Mouse (Mus musculus): ENCODE results near the gene Nup93. TPM values are rescaled to one million over a fixed set of nuclear protein-coding genes. Genes with fewer than 3 reads are reported as not detected.

The Nup93 gene
- polyA plus RNA-seq, 1 experiment from 2014 or later: 63.8 TPM

DNA sequence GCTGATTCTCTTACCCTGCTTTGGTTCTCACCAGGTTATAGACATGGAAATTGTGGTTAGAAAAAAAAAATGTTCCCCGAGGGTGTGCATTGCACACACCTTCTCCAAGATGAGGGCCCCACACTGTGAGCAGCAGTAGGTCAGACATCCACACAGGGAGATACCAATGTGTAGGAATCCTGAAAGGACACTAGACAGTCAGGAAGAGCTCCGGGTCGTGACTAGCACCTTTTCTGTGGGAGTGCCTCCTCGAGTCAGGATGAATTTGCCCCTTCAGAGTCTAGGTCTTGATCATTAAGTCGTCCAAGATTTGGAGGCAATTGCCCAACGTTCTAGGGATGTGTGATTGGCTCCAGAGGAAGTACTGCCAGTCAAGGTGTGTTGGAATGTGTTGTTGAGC lies 28.6 kb upstream of the Nup93 start:
- peaks cover 33% of the 10 kb centered on the region for H3K27me3 ChIP-seq (replicated peaks; ENCODE audit: control insufficient read depth, insufficient read depth, low read length)
- no peak overlapping the region for H3K27ac ChIP-seq (ENCODE audit: low read length)
- no peak for ATAC-seq
- H3K4me2 ChIP-seq (ENCODE audit: low read length): no peak overlapping the region
- H3K9ac ChIP-seq (replicated peaks; ENCODE audit: low read depth, low read length): no peak overlapping the region
- H3K4me3 ChIP-seq (replicated peaks; ENCODE audit: low read length): no peak overlapping the region
- peaks cover 14% of the 10 kb centered on the region for H3K4me1 ChIP-seq (replicated peaks; ENCODE audit: control insufficient read depth, insufficient read depth, low read length)
- H3K9me3 ChIP-seq (ENCODE audit: control insufficient read depth, low read length): no peaks in the 10 kb centered on the region
- 75% methylated on average over 6 of the region's 6 CpGs for WGBS
- H3K36me3 ChIP-seq (ENCODE audit: control insufficient read depth, insufficient read depth): no peaks in the 10 kb centered on the region

DNA sequence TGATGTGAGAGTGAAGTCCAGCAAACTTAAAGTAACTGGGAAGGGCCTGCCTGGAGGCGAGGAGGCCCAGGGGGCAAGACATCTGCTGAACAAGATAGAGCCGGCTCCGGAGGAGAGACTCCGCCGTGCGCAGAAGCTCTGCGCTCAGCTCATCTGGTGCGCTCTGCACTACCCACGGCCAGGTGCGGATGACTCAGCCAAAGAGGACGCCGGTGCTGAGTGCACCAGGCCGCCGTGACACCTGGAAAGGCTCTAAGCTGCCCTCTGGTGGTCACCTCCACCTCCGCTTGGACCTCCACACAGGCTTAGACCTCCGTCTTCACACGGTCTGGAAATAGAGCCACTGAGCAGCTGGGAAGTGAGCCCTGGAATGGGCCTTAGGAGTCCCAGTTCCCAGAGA lies 27.8 kb upstream of the Nup93 start:
- H3K9ac ChIP-seq (replicated peaks; ENCODE audit: low read depth, low read length): no peak overlapping the region
- 0 out of 2 replicates have a peak overlapping the region, but pooled peaks have one; percentile 1 for H3K4me2 ChIP-seq (ENCODE audit: low read length)
- no peak overlapping the region for H3K4me3 ChIP-seq (replicated peaks; ENCODE audit: low read length)
- peaks cover 33% of the 10 kb centered on the region for H3K27me3 ChIP-seq (replicated peaks; ENCODE audit: control insufficient read depth, insufficient read depth, low read length)
- peaks cover 17% of the 10 kb centered on the region for H3K4me1 ChIP-seq (replicated peaks; ENCODE audit: control insufficient read depth, insufficient read depth, low read length)
- peak; percentile 41; the same call in 1 of the 2 replicates for ATAC-seq
- H3K9me3 ChIP-seq (ENCODE audit: control insufficient read depth, low read length): no peaks in the 10 kb centered on the region
- WGBS: 7% methylated on average over 17 of the region's 17 CpGs
- H3K27ac ChIP-seq (ENCODE audit: low read length): no peak overlapping the region
- no peaks in the 10 kb centered on the region for H3K36me3 ChIP-seq (ENCODE audit: control insufficient read depth, insufficient read depth)

DNA sequence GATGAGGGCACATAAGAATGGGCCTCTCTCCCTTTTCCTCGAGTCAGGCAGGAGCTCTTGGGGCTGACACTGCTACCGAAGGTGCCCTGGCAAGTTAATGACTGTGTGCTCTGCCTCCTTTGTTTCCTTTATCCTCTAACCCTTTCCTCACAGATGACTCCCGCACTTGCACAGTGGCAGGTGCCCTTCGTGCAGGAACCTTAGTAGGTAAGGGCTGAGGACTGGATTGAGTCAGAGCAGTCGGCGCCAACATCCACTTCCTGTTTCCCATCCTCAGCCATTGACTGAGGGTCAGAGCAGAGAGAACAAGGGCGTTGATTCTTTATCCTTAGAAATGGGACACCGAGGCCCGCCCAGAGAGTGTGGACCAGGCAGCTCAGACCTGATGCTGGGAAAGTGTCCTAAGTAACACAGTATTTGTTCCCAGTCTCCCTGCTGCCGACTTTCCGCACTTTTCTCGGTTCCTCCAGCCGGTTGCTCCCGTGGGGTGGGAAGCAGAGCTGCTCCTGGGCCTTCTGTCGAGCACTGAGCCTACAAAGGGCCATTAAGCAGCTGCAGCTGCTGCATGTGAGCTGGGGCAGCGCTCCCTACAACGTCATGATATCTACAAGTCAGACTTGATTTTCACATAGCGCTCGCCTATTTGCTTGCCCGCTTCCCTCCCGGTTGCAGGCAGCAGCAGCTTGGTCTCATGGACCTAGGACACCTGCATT lies 26.9 kb upstream of the Nup93 start:
- Histone ChIP-seq H3K27ac (ENCODE audit: low read length) (no peak overlapping the region), H3K27me3 (replicated peaks; ENCODE audit: control insufficient read depth, insufficient read depth, low read length) (peaks cover 29% of the 10 kb centered on the region), H3K4me1 (replicated peaks; ENCODE audit: control insufficient read depth, insufficient read depth, low read length) (peaks cover 17% of the 10 kb centered on the region), H3K9me3 (ENCODE audit: control insufficient read depth, low read length) (no peaks in the 10 kb centered on the region), H3K4me2 (ENCODE audit: low read length) (no peak overlapping the region), H3K9ac (replicated peaks; ENCODE audit: low read depth, low read length) (no peak overlapping the region), H3K36me3 (ENCODE audit: control insufficient read depth, insufficient read depth) (no peaks in the 10 kb centered on the region), H3K4me3 (replicated peaks; ENCODE audit: low read length) (no peak overlapping the region)
- ATAC-seq: no peak
- WGBS: 34% methylated on average over 21 of the region's 21 CpGs

DNA sequence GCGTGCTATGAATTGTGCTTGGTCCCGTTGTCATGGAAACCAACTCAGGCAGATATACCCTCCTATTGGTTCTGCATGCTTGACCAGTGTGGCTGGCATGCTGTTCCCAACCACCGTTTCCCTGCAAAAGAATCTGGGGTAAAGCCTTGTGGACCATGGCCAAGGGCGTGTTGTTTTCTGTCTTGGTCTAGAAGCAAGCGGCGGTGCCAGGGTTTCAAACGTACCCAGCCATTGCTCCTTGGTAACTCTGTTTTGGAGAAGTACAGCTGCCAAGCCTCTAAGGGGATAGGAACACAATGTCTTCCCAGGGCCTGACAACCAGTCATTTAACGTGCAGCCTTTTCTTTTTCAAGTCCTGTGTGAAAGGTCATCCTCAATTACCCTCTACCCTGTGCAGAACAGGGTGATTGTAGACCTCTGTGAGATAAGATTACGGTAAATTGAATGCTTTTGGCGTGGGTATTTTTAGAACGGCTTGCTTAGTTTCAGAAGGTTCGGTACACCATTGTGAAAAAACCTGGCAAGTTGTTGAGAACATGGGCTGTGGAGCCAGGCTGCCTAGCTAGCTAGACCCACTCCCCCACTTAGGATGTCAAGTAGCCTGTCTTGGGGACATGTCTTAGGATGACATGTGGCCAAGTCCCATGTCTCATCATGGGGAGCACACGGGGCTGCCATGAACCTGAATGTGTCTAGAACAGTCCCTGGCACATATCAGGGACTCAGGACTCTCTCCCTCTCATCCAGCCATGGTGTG lies 24.9 kb upstream of the Nup93 start:
- H3K4me2 ChIP-seq (ENCODE audit: low read length): no peak overlapping the region
- WGBS: 52% methylated on average over 13 of the region's 13 CpGs
- no peak overlapping the region for H3K4me3 ChIP-seq (replicated peaks; ENCODE audit: low read length)
- no peak overlapping the region for H3K27ac ChIP-seq (ENCODE audit: low read length)
- peak; percentile 56 for ATAC-seq
- H3K9me3 ChIP-seq (ENCODE audit: control insufficient read depth, low read length): no peaks in the 10 kb centered on the region
- peaks cover 13% of the 10 kb centered on the region; the same call in 1 of the 2 replicates for H3K4me1 ChIP-seq (replicated peaks; ENCODE audit: control insufficient read depth, insufficient read depth, low read length)
- peaks cover 15% of the 10 kb centered on the region for H3K27me3 ChIP-seq (replicated peaks; ENCODE audit: control insufficient read depth, insufficient read depth, low read length)
- H3K36me3 ChIP-seq (ENCODE audit: control insufficient read depth, insufficient read depth): no peaks in the 10 kb centered on the region
- no peak overlapping the region for H3K9ac ChIP-seq (replicated peaks; ENCODE audit: low read depth, low read length)

DNA sequence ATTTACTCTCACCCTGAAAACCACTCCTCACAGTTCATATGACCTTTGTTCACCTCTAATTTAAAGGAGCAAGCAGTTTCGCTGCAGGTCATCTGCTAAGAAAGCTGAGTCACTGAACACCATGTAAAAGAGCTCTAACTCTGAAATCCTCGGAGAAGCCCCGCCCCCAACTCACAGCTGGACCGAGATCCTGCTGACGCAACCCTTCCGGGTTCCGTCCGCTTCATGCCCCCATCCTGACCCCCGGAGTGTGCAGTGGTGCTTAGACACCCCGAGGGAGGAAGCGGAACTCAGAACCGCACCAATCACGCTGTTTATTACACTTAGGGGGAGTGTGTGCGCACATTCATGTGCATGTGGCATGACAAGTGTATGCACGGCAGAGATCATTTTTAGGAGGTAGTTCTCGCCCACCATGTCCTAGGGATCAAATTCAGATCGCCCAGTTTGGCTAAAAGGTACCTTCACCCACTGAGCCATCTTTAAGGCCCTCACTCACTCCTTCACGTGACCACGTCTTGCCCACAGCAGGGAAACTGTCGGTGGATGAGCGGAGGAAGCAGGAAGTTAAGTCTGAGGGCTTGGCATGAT lies 23.2 kb upstream of the Nup93 start:
- Histone ChIP-seq H3K9me3 (ENCODE audit: control insufficient read depth, low read length) (no peaks in the 10 kb centered on the region), H3K4me1 (replicated peaks; ENCODE audit: control insufficient read depth, insufficient read depth, low read length) (peaks cover 13% of the 10 kb centered on the region; the same call in 1 of the 2 replicates), H3K36me3 (ENCODE audit: control insufficient read depth, insufficient read depth) (no peaks in the 10 kb centered on the region), H3K4me3 (replicated peaks; ENCODE audit: low read length) (peak overlapping the region; percentile 23), H3K9ac (replicated peaks; ENCODE audit: low read depth, low read length) (no peak overlapping the region), H3K4me2 (ENCODE audit: low read length) (peak overlapping the region; percentile 40), H3K27me3 (replicated peaks; ENCODE audit: control insufficient read depth, insufficient read depth, low read length) (peaks cover 5% of the 10 kb centered on the region), H3K27ac (ENCODE audit: low read length) (no peak overlapping the region)
- WGBS: 35% methylated on average over 21 of the region's 21 CpGs
- ATAC-seq: no peak

DNA sequence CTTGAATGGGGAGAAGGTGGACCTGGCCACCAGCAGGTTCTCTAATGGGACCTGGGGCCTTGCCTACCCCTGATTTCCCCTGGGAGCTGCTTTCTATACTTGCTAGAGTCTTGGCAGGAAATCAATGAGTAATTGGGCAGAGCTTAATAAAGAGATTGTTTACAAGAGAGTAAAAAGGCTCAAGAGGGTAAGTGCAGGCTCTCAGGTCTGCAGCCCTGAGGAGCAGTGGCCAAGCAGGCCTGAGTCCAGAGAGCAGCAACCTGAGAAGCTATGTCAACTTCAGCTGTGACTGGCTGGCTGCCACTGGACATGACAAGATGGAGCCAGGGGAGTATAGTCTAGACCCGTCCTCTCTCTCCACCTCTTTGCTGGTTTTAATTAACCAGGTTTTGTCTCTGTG lies 21.4 kb upstream of the Nup93 start:
- no peak for ATAC-seq
- Histone ChIP-seq H3K9me3 (ENCODE audit: control insufficient read depth, low read length) (no peaks in the 10 kb centered on the region), H3K4me3 (replicated peaks; ENCODE audit: low read length) (no peak overlapping the region), H3K4me2 (ENCODE audit: low read length) (no peak overlapping the region), H3K36me3 (ENCODE audit: control insufficient read depth, insufficient read depth) (no peaks in the 10 kb centered on the region), H3K27me3 (replicated peaks; ENCODE audit: control insufficient read depth, insufficient read depth, low read length) (no peaks in the 10 kb centered on the region), H3K9ac (replicated peaks; ENCODE audit: low read depth, low read length) (no peak overlapping the region), H3K4me1 (replicated peaks; ENCODE audit: control insufficient read depth, insufficient read depth, low read length) (peaks cover 7% of the 10 kb centered on the region; the same call in 1 of the 2 replicates), H3K27ac (ENCODE audit: low read length) (no peak overlapping the region)
- WGBS: 50% methylated on average over 1 of the region's 1 CpGs

DNA sequence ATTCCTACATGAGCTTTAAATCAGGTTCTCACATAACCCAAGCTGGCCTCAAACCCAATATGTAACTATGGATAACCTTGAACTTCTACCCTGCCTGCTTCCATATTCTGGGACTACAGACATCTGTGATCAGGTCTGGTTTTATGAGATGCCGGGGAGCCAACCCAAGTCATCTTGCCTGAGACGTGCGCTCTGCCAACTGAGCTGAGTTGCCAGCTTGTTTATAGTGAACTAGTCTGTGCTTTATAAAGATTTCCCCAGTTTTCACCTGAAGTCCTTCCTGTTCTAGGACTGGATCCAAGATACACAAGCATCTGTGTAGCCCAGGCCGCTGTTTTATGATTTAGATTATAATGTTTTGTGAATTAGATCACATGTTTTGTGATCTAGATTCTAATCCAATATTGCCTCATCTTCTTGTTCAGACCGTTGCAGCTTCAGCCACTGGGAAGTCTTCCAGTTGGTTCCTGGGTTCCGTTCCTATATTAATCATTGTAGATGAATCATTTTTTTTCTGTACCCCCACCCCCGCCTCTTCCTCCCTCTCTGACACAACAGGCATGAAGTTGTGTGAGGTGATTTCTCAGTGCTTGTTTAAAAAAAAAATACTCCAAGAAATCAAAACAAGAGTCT lies 19.7 kb upstream of the Nup93 start:
- no peaks in the 10 kb centered on the region for H3K36me3 ChIP-seq (ENCODE audit: control insufficient read depth, insufficient read depth)
- H3K27ac ChIP-seq (ENCODE audit: low read length): no peak overlapping the region
- H3K4me2 ChIP-seq (ENCODE audit: low read length): no peak overlapping the region
- peaks cover 6% of the 10 kb centered on the region; the same call in 1 of the 2 replicates for H3K4me1 ChIP-seq (replicated peaks; ENCODE audit: control insufficient read depth, insufficient read depth, low read length)
- H3K4me3 ChIP-seq (replicated peaks; ENCODE audit: low read length): no peak overlapping the region
- ATAC-seq: no peak
- no peak overlapping the region for H3K9ac ChIP-seq (replicated peaks; ENCODE audit: low read depth, low read length)
- no peaks in the 10 kb centered on the region for H3K9me3 ChIP-seq (ENCODE audit: control insufficient read depth, low read length)
- 82% methylated on average over 7 of the region's 7 CpGs for WGBS
- H3K27me3 ChIP-seq (replicated peaks; ENCODE audit: control insufficient read depth, insufficient read depth, low read length): no peaks in the 10 kb centered on the region

DNA sequence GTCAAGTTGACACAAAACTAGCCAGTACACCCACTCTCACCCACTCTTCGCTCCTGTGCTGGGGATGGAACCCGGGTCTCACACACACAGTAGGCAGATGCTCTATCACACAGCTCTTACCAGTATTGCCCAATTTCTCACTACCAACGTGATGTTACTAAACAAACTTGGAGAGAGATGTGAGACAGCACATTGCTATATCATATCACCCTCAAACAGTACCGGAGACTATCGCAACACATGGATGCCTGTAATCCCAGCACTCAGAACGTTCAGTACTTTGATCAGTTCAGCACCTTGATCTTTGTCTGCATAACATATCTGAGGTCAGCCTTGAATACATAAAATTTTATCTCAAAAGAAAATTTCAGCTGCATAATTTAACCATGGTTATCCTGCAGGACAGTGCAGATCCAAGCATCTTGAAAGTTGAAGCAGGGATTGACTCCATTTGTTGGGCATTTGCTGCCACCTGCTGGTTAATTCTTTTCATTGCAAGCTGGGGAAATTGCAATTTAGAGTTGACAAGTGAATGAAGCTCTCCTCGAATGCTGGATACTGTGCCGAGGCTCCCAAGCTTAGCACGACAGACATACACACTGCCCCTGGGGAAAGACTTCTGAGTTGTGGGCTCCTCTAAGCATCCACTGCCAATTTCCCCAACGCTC lies 15.0 kb upstream of the Nup93 start:
- no peak overlapping the region for H3K4me2 ChIP-seq (ENCODE audit: low read length)
- H3K9ac ChIP-seq (replicated peaks; ENCODE audit: low read depth, low read length): no peak overlapping the region
- 44% methylated on average over 10 of the region's 10 CpGs for WGBS
- H3K36me3 ChIP-seq (ENCODE audit: control insufficient read depth, insufficient read depth): no peaks in the 10 kb centered on the region
- ATAC-seq: peak; percentile 64
- no peaks in the 10 kb centered on the region for H3K27me3 ChIP-seq (replicated peaks; ENCODE audit: control insufficient read depth, insufficient read depth, low read length)
- H3K4me3 ChIP-seq (replicated peaks; ENCODE audit: low read length): no peak overlapping the region
- no peak overlapping the region for H3K27ac ChIP-seq (ENCODE audit: low read length)
- no peaks in the 10 kb centered on the region for H3K9me3 ChIP-seq (ENCODE audit: control insufficient read depth, low read length)
- H3K4me1 ChIP-seq (replicated peaks; ENCODE audit: control insufficient read depth, insufficient read depth, low read length): no peaks in the 10 kb centered on the region
